ENCODE assay signal across 1 mouse cellular context in the genomic region with DNA sequence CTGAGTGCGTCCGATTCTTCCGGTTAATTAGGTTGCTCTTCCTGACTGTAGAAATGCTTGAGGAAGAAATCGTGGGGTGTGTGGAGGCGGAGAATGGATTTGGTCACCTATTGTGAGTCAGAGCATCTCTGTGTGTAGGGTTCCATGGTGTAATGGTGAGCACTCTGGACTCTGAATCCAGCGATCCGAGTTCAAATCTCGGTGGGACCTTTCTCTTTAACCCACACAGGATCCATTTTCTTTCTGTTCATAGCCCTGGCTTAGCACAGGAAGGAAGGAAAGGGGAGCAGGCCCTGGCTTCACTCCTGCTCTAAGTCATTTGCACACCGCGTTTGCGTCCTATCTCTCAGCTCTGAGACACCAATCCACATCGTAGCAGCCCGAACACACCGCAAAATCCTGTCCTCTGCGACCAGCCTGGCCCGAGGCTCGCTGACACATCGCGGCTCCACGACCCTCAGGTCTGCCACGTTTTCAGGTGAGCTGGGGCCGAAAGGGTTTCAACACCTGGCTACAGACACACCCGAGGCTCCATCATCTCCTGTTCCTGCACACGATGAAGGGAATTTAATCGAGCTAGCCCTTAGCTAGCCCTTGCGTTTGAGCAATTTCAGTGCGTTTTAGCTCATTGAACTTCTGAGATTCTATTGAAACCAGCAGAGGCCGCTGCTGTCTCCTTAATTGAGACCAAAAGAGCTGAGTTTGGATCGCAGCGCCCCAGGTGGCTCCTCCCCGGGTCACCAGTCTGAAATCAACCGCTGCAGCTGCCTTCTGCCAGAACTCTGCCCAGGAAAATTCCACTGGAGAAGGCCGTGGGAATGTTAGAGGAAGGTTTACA.
TF ChIP-seq lines count a peak whose summit lies in the region.

No protein-coding gene starts in this region.

TF ChIP-seq in CH12.LX, 34 proteins besides CTCF, POLR2A, EP300 and RAD21 (continued from another document):
- TF ChIP-seq MYC (IDR thresholded peaks at IDR 0.05; ENCODE audit: low read depth, low read length) (0 out of 2 replicates have a peak, but pooled peaks have one; percentile 21), MAX (IDR thresholded peaks at IDR 0.05; ENCODE audit: low read length) (no peak; the same call in 1 of the 2 replicates), ZC3H11A (IDR thresholded peaks at IDR 0.05; ENCODE audit: low read depth, low read length) (no peak), ELF1 (IDR thresholded peaks at IDR 0.05; ENCODE audit: low read depth, low read length) (peak; percentile 87), SMC3 (IDR thresholded peaks at IDR 0.05; ENCODE audit: low read depth, low read length) (peak; percentile 65), JUN (IDR thresholded peaks at IDR 0.05; ENCODE audit: insufficient read depth, low read depth, low read length) (no peak)
